Mouse (Mus musculus): ENCODE data around the gene Zcwpw1. TPM values are rescaled to one million over a fixed set of nuclear protein-coding genes. Genes with fewer than 3 reads are reported as not detected.

The Zcwpw1 gene
- total RNA-seq, 2 experiments from 2014 or later, result 6.1 to 6.2 TPM

DNA sequence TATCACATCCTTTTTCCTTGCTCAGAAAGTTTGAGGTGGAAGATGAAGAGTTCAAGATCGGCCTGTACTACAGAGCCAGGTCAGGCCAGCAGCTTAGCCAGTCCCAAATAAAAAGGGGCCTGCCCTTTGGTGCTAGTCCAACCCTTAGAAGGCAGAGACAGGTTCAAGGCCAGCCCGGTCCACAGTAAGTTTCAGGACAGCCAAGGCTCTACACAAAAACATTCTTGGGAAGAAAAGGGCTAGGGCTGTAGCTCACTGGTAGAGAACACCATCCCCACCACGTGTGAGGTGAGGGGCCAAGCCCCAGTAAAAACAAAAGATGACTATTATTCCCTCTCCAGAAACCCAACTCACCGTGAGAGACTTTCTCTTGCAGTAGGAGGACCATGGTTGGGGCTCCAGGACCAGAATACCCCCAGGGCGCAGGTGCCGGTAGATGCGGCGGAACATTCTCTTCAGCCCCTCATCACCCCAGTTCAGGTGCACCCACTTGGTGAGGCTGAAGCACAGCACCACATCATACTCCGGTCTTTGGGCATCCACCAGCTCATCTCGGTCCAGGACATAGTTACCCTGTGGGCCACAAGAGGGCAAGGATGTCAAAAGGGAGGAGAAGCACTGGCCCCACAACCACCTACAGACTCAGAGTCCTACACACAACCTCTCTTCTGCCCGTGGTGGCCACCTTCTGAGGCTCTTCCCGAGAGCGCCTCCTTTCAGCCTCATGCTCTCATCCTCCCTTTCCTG lies 4.6 kb upstream of the Zcwpw1 start:
- no peak for DNase-seq (ENCODE audit: extremely low spot score in 1 of 2, low spot score in 1 of 2)

DNA sequence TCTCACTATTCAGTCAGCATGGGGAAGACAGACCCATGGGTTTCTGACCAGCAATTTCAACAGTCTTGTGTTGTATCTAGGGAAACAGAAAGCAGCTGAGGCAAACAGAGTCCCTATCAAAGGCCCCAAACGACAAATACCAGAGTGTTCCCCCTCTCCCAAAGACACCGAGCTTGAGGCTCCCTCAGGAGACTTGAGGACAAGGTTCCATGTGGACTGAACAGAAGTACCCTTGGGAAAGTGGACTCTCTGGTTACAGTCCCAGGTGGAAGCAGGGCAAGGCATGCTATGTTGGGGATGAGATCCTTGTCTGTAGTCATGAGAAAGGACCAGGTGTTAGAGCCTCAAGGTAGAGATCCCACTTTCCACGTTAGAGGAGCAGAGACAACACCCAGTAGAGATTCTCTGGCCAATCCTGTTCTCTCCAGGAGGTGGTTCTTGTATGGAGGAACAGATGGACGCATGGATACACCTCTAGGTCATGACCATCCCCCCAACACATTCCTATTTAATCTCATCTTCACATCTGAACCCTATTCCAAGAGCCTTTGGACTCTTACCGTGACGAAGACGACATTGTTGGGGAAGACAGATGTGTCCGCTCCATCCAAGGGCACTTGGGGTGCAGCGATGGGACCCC lies 3.6 kb upstream of the Zcwpw1 start:
- DNase-seq (ENCODE audit: extremely low spot score in 1 of 2, low spot score in 1 of 2), result no peak

DNA sequence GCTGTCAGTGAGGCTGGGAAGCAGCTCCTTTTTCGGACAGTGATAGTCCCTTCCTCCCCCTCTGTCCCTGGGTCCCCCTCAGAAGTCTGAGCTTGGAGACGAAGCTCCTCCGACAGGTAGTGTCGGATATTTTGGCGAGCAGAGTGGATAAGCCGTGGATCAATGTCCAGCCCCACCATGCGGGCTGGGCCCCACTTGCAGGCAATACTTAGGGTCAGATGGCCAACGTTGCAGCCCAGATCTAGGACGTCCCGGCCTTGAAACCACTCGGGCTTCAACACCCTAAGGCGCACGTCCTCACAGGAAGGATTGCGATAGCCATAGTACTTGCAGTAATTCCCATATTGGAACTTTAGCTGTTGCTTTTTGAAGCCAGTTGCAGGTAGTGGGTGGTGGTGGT lies 3.1 kb upstream of the Zcwpw1 start:
- no peak for DNase-seq (ENCODE audit: extremely low spot score in 1 of 2, low spot score in 1 of 2)

DNA sequence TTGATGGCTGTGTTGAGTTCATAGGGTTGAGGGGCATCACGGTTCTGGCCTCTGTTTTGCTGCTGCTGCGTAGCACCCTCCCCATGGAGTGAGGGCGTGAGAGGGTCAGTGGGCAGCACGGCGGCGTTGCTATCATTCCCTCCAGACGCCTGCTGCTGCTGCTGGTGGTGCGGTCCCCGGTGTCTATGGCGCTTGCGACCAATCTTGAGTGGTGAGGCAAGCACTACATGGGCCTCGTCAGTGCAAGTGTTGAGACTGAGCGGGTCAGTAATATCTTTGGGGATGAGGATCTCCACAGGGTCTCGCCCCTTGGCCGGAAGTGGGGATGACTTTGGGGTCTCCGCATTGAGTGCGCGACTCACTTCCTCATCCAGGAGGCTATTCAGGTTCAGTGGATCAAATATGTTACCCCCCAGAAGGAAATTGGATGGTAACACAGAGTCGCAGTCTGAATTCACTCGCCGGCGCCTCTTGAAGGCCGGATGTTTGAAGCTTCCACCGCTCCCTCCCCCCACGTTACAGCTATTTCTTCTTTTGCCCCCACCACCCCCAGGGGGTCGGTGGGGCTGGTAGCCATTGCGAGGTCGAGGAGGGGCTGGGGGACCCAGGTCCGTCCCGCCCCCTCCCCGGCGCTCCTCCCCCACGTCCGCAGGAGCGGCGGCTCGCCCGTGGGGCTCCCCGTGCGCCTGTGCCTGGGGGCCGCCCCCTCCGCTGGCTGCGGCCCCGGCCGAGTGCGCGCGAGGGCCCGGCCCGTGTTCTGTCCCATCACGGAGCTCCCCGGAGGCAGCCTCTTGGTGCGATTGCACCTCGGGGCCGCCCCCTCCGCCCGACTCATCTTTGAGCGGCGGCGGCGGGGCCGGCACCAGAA lies 2.2 kb upstream of the Zcwpw1 start:
- DNase-seq (ENCODE audit: extremely low spot score in 1 of 2, low spot score in 1 of 2), result peak; percentile 21 to 35

DNA sequence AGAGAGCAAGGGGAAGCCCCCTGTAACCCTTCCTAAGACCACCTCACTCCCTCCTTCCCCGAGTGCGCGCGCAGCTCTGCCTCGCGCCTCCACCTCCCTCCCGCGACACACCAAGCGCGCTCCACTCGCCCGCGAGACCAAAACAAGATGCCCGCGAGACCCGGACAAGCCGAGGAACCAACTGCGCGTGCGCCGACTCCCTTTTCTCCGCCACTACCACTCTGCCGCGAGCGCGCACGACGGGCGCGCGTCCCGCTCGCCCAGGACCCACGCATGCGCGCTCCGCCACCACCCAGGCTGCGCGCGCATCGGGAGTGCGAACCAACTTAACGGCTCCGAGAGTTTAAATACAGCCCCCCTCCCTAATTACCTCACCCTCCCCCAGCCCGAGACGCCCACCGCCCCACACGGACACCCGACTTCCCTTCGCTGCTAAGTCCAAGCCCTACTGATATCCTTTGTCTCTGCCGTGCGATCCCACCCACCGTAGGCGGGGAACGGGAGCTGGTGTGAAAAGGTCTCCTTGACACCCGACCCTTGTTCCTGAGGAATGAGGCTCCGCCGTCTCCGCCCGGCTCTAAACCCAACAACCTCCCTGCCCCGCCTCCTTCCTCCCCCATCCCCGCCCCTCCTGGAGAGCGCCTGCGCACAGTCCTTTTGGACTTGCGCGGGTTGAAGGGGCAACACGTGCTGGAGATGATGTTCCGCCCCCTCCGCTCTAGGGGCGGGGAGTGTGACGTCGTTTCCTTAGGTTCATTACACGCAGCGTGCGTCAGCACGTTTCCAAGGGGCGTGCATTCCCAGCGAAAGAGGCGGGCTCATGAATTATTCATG lies 1.3 kb upstream of the Zcwpw1 start:
- DNase-seq (ENCODE audit: extremely low spot score in 1 of 2, low spot score in 1 of 2), result peak; percentile 99

DNA sequence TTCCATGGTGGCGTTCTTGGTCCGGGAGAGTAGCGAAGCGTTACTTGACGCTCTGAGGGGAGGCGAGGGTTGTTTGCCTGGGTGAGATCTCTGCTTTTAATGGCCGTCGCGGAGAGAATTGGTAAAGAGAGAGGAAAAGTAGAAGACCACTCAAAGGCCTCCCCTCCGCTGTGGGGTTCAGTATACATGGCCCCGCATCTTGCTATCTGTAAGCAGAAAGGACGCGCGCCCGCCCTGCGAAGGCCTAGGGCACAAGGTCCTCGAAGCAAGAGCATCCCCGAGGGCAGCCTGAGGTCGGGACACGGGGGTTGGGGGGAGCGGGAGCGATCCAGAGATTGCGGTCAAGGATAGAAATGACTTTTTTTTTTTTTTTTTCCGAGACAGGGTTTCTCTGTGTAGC lies 573 bp downstream of the Zcwpw1 start:
- DNase-seq (ENCODE audit: extremely low spot score in 1 of 2, low spot score in 1 of 2), result no peak

DNA sequence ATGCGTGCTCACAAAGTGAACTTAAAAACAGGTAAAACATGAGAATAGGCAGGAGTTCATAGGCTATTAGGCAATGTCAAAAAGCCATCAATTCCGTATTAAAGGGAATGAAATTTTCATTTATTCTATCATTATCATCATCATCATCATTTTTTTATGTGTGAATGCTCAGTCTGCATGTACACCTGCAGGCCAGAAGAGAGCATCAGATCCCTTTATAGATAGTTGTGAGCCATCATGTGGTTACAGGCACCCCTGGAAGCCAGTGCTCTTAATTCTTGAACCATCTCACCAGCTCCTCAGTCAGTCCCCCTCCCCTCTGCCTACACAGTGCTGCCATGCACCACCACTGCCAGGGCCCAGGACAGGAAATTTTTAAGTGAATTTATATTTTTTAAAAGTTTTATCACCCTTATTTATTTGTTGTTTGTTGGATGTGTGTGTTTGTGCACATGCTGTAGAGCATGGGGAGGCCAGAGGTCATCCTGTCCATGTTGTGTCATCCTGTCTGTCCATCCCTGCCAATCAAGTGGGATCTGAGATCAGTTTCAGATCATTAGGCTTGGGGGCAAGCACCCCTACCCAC lies 1.4 kb downstream of the Zcwpw1 start:
- DNase-seq (ENCODE audit: extremely low spot score in 1 of 2, low spot score in 1 of 2), result no peak

DNA sequence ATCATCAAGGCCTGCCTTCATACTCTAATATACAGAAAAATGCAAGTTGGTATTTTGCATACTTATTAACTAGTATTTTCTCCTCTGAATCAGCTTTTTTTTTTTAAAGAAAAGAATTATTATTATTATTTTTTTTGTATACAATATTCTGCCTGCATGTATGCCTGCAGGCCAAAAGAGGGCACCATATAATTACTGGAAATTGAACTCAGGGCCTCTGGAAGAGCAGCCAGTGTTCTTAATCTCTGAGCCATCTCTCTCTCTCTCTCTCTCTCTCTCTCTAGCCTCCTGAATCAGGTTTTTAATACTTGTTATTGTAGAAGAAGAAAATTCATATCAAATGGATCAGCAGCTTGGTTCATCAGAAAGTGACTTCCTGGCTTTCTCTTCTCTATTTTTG lies 4.0 kb downstream of the Zcwpw1 start:
- no peak for DNase-seq (ENCODE audit: extremely low spot score in 1 of 2, low spot score in 1 of 2)

DNA sequence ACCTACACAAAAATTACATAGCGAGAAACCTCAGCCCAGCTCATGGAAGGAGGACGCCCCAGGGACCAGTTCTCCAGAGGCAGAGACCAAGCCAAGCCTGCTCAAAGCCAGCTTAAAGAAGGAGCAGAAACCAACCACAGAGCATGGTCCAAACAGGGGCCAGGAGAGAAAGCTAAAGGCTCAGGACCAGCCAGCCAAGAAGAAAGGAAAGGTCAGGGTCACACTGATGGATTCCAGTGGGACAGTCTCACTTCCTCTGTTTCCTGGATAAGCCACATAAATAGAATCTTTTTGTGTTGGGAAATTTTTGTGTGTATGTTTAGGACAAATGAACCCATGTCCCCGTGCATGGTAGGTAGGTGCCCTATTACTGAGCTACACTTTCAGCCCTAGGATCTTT lies 9.0 kb downstream of the Zcwpw1 start:
- DNase-seq (ENCODE audit: extremely low spot score in 1 of 2, low spot score in 1 of 2), result no peak

DNA sequence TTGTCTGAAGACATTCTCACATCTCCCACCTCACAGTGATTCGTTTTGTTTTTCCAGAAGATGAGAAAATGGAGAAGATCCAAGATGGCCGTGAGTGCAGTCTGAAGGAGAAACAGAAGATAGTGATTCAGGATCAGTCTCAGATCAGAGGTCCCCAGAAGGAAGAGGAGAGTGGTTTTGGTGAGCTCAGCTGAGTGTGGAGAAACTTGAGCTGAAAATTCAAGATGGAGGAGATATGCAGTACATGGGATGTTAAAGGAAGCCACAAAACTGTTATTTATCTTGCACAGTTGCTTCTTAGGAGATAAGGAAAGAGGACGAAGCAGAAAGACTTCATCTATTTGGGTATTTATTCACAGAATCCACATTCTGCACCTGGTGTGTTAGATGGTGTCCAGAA lies 13.3 kb downstream of the Zcwpw1 start:
- DNase-seq (ENCODE audit: extremely low spot score in 1 of 2, low spot score in 1 of 2), result no peak

DNA sequence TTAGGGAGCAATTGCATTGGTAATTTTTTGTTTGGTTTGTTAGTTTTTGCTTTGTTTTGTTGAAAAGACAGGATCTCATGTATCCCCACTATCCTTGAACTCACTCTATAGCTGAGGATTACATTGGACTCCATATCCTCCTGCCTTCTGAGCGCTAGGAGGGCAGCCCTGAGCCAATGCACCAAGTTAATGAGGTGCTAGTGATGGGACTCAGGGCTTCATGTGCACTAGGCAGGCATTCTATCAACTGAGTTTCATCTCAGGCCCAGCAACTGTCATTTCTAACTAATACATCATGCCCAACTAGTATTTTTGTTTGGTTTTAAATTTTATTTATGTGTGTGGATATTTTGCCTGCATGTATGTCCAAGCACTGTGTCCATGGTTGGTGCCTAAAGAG lies 18.6 kb downstream of the Zcwpw1 start:
- no peak for DNase-seq (ENCODE audit: extremely low spot score in 1 of 2, low spot score in 1 of 2)

DNA sequence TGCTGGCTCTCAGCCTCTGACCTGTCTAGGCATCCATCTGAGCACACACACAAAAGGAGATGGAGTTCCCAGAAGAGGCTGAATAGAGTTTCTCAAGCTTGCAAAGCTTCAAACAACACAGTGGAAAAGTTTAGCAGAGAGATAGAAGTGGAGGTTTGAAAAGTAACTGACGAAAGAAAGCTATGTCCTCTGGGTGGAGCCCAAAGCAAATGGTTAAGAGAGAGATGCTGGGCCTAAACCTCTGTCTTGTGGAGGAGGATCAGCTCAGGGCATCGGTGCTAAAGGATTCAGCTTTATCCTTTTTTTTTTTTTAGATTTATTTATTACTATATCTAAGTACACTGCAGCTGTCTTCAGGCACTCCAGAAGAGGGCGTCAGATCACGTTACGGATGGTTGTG lies 20.7 kb downstream of the Zcwpw1 start:
- no peak for DNase-seq (ENCODE audit: extremely low spot score in 1 of 2, low spot score in 1 of 2)

DNA sequence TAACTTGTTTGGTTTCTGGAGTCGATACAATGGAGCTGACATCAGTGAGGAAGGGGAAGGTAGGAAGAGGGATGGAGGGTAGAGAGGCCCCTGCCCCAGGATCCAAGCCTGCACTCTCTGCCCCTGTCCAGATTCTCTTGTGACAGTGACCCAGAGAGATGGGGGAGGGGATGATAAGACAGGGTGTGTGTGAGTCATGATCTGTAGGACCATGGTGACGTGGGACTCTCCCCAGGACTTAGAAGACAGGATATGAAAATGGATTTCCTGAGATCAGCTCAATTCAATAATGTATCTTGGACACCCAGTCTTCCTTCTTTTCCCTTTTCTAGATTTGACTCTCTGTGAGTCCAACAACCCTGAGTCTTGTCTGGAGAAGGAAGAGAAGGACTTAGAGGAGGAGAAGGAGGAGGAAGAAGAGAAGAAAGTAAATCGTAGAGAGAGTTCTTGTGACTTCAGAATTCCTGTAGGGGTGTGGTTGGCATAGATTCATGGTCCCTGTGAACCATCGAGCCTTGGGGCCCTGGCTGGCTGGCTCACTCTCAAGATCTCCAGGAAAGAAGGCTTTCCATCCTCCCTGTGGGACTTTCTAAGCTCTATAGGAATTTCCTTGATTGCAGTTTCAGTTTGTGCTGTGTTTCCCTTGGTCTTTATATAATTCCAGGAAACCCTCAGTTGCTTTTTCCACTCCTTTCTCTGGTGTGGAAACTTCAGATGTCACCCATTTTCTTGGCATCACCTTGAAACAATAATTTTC lies 30.0 kb downstream of the Zcwpw1 start:
- DNase-seq (ENCODE audit: extremely low spot score in 1 of 2, low spot score in 1 of 2), result no peak

DNA sequence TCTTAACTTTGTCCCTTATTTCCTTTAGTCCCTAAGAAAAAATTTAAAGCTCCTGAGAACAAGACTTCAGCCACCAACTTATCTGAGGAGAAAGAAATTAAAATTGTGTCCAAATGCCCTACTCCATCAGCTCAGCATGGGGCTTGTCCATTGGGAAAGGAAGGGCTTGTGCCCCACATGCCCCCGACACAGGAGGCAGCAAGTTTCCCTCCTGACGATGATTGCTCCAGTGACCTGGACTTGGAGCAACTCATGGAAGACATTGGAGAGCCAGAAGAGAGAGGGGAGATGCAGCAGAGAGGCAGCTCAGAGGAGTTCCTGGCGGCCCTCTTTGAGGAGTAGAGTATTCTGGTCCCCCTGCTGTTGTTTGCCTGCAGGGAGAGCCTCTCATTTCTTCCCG lies 34.5 kb downstream of the Zcwpw1 start:
- no peak for DNase-seq (ENCODE audit: extremely low spot score in 1 of 2, low spot score in 1 of 2)

DNA sequence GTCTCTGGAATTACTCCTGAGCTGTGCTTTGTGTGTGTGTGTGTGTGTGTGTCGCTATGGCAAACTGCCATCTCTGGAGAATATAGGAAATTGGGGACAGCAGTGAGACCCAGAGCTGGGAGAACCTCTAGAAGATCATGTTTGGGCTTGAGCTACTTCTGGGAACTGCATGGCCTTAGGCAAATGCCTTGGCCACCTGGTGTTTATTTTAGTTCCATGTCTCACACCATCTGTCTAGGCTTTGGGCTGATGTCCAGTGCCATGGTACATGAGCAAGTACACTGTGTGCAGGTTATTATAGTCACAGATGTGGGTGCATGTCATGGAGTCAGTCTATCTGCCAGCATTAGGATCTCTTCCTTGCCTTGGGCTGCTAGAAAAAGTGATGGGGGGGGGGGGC lies 35.0 kb downstream of the Zcwpw1 start:
- no peak for DNase-seq (ENCODE audit: extremely low spot score in 1 of 2, low spot score in 1 of 2)

DNA sequence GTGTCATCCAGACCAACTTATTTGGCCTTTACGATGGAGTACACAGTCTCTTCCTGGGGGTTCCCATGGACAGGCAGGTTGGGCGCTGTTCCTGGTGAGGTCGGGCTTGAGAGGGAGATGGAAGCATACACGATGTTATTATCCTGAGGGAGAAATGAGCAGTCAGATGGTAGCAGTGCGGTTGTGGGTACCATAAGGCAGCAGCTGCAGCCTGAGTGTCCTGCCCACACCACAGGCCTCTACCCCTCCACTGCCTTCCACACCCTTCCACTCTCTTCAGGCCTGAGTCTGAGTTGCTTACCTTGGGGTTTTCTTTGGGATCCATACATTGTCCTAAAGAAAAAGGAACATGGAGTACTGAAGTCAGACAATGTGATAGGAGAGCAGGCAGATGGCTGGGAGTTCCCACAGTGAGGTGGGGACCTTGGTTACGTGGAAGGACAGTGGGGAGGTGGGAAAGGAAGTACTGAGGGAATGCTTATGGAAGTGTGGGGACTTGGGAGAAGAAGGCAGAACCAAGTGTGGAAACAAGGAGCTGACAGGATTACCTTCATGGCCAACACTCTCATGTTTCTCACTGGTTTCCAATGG lies 36.0 kb downstream of the Zcwpw1 start:
- DNase-seq (ENCODE audit: extremely low spot score in 1 of 2, low spot score in 1 of 2), result no peak

DNA sequence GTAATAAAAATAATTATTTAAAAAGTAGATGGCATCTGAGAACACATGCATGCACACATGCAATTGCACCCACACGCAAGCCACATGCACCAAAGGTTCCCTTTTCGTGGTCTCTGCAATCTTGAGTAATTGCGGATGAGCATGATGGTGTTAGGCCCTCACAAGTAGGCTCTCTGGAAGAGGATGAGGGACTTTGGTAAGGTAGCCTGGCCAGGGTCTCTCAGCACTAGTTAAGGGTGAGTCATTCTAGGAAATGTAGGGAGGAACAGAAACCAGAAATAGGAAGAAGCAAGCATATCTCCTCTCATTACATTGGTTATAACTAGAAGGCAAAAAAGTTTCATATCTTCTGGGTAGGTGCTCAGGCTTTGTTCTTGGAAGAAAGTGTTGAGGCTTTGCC lies 37.4 kb downstream of the Zcwpw1 start:
- DNase-seq (ENCODE audit: extremely low spot score in 1 of 2, low spot score in 1 of 2), result no peak

DNA sequence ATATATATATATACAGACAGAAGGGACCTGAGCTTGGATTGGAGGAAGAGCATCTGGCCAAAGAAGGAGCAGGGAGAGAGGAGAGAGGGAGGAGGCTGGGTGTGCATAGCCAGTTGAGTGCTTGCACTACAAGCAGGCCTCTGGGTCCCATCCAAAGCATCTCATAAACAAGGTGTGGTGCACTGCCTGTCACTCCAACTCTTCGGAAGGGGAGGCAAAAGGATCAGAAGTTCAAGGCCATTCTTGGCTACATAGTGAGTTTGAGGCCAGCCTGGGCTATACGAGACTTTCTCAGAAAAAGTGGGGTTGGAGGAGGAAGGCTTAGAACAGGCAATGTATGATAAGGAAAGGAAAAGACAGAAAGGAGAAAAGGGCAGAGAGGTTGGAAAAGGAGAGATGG lies 38.4 kb downstream of the Zcwpw1 start:
- DNase-seq (ENCODE audit: extremely low spot score in 1 of 2, low spot score in 1 of 2), result no peak

DNA sequence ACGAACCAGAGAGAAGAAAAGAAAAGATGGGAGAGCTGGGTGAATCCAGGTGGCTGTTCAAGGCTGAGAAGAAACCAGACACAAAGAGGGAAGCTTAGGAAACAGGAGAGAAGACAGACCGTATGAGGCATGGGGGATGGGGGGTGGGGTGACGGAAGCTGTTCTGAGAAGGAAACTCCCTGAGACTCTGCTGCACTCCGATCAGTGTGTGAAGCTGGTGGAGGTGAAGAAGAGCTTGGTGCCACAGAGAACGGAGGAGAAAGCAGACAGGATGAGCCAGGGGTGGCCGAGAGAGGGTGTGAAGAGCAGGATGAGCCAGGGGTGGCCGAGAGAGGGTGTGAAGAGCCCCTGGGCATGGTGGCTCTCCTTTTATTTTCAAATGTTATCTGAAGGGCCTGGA lies 38.8 kb downstream of the Zcwpw1 start:
- DNase-seq (ENCODE audit: extremely low spot score in 1 of 2, low spot score in 1 of 2), result no peak

Measured in layer of hippocampus, postnatal 25 days (tissue).